8 mouse cellular contexts compared by ENCODE assay signal in genomic region chr16:70313496-70313885, GRCm38 (mm10). TPM values are rescaled to one million over a fixed set of nuclear protein-coding genes. Genes with fewer than 3 reads are reported as not detected.
A peak's percentile ranks its signal among the peaks of the same experiment; 100 is the strongest.
DNase-seq lines count a peak whose midpoint lies in the region; ATAC-seq and TF ChIP-seq lines count a peak whose summit lies in the region.

No protein-coding gene starts in this region.

- H3K27ac ChIP-seq in embryonic fibroblast, embryonic 13.5 days (ENCODE audit: insufficient read depth, low read length): no peak overlapping the region
- peak overlapping the region; percentile 86 for H3K27ac ChIP-seq in limb, embryonic 11.5 days (replicated peaks; ENCODE audit: low read depth, low read length)
- peak overlapping the region; percentile 93; the same call in 1 of the 2 replicates for H3K27ac ChIP-seq in olfactory bulb, adult 2 months (ENCODE audit: insufficient read depth, low read depth, low read length)

- H3K36me3 ChIP-seq in megakaryocyte, embryonic 14.5 days (replicated peaks; ENCODE audit: low read length): no peaks in the 10 kb centered on the region
- no peaks in the 10 kb centered on the region for H3K36me3 ChIP-seq in limb, embryonic 11.5 days (ENCODE audit: control insufficient read depth, insufficient read depth, low read length)

- no peak for TF ChIP-seq POLR2A in embryonic fibroblast, embryonic 13.5 days (IDR thresholded peaks at IDR 0.05; ENCODE audit: low read depth, low read length)
- no peak for TF ChIP-seq POLR2A in olfactory bulb, adult 2 months (IDR thresholded peaks at IDR 0.05; ENCODE audit: insufficient read depth, low read depth, low read length)

- peak overlapping the region; percentile 95 for H3K4me3 ChIP-seq in megakaryocyte, embryonic 14.5 days (replicated peaks)
- H3K4me3 ChIP-seq in embryonic fibroblast, embryonic 13.5 days (ENCODE audit: insufficient read depth, low read length): peak overlapping the region; percentile 72
- H3K4me3 ChIP-seq in limb, embryonic 11.5 days (ENCODE audit: low read depth, low read length): peak overlapping the region; percentile 62
- H3K4me3 ChIP-seq in olfactory bulb, adult 2 months (ENCODE audit: insufficient read depth, low read depth, low read length): peak overlapping the region; percentile 76

- H3K27me3 ChIP-seq in megakaryocyte, embryonic 14.5 days (replicated peaks): no peaks in the 10 kb centered on the region
- no peaks in the 10 kb centered on the region for H3K27me3 ChIP-seq in limb, embryonic 11.5 days (ENCODE audit: control insufficient read depth, insufficient read depth, low read length)

- H3K9me3 ChIP-seq in megakaryocyte, embryonic 14.5 days: no peaks in the 10 kb centered on the region
- no peaks in the 10 kb centered on the region for H3K9me3 ChIP-seq in limb, embryonic 11.5 days (ENCODE audit: control insufficient read depth, low read length)

- peak overlapping the region; percentile 52 for H3K4me2 ChIP-seq in limb, embryonic 11.5 days (ENCODE audit: low read depth, severe bottlenecking)

- DNase-seq in limb, embryonic 11.5 days (ENCODE audit: low spot score): no peak
- DNase-seq in cerebellum, postnatal 36 days: no peak
- no peak for DNase-seq in adrenal gland, postnatal 10 days
- no peak for DNase-seq in urinary bladder, postnatal 14 days (ENCODE audit: low spot score)

- TF ChIP-seq CTCF in embryonic fibroblast, embryonic 13.5 days (IDR thresholded peaks at IDR 0.05; ENCODE audit: borderline replicate concordance, insufficient read depth, low read length): no peak
- no peak for TF ChIP-seq CTCF in olfactory bulb, adult 2 months (IDR thresholded peaks at IDR 0.05; ENCODE audit: insufficient read depth, low read depth, low read length)

- WGBS in limb, embryonic 11.5 days: 4% methylated on average over 7 of the region's 7 CpGs
- 2% methylated on average over 7 of the region's 7 CpGs for WGBS in olfactory bulb, adult 2 months

- H3K4me1 ChIP-seq in megakaryocyte, embryonic 14.5 days: peaks cover 30% of the 10 kb centered on the region
- H3K4me1 ChIP-seq in embryonic fibroblast, embryonic 13.5 days (ENCODE audit: control insufficient read depth, insufficient read depth, low read length): peaks cover 7% of the 10 kb centered on the region
- H3K4me1 ChIP-seq in limb, embryonic 11.5 days (ENCODE audit: control insufficient read depth, insufficient read depth, low read length): no peaks in the 10 kb centered on the region
- H3K4me1 ChIP-seq in olfactory bulb, adult 2 months (ENCODE audit: control insufficient read depth, insufficient read depth, low read length): no peaks in the 10 kb centered on the region

- no peak for ATAC-seq in megakaryocyte, adult 5-6 weeks (ENCODE audit: poor library complexity, severe bottlenecking)
- no peak for ATAC-seq in limb, embryonic 11.5 days (ENCODE audit: insufficient number of reproducible peaks, low FRiP score, low TSS enrichment, low read depth)

- H3K9ac ChIP-seq in limb, embryonic 11.5 days (ENCODE audit: low read length): peak overlapping the region; percentile 87

RNA-seq across cellular contexts. Expression of gene Gbe1, which starts 0.3 kb away (rescaled TPM):
- polyA plus RNA-seq in megakaryocyte, embryonic 14.5 days (2012; ENCODE audit: insufficient read depth, low replicate concordance): 3.0 and 3.4 TPM in 2 replicates
- 31.3 and 41.1 TPM in 2 replicates for total RNA-seq in megakaryocyte, adult 5-6 weeks (2015)
- total RNA-seq in megakaryocyte, adult 5-6 weeks (2017): 28.4 and 32.0 TPM in 2 replicates
- polyA plus RNA-seq in embryonic fibroblast, embryonic 13.5 days (2011; ENCODE audit: insufficient read length, low read depth, missing spikeins): 7.0 TPM in 2 replicates
- polyA plus RNA-seq in limb, embryonic 11.5 days (2014; fragmentation: Nextera tagmentation; extraction: Ambion mirVana): 22.0 and 26.0 TPM in 2 replicates
- not detected in 2 replicates for polyA plus RNA-seq in olfactory bulb, adult 2 months (2012; ENCODE audit: insufficient read depth, insufficient read length, low replicate concordance, missing spikeins)
- 10 to 100 TPM; 54.6 to 58.0 TPM for total RNA-seq in adrenal gland, postnatal 10 days (2021)
